Mouse (Mus musculus) brain, embryonic 14.5 days (tissue): ENCODE results near the gene Rbm47.

Source experiments
- CTCF ChIP-seq: fragments of 200-500 bp; IDR thresholded peaks from 2 replicates; pipeline ENCODE4 v1.5.1; 2012; ENCODE audit warnings: inconsistent platforms, mild to moderate bottlenecking, moderate library complexity, borderline replicate concordance; ENCODE audit not compliant: insufficient read depth, insufficient read length; ENCODE audit errors: extremely low read depth
- POLR2A ChIP-seq: fragments of 200-500 bp; IDR thresholded peaks from 2 replicates; pipeline ENCODE4 v1.6.1; 2012; ENCODE audit warnings: mild to moderate bottlenecking, inconsistent platforms, borderline replicate concordance; ENCODE audit not compliant: poor library complexity, insufficient read depth, insufficient read length, severe bottlenecking; ENCODE audit errors: extremely low read depth

- TF ChIP-seq POLR2A (no peak), CTCF (no peak)
Measured at GRCm38 (mm10) chr5:66135161-66135852, 37.6 kb downstream of the Rbm47 start.
